Mouse (Mus musculus): ENCODE measurements around the gene Med26.

DNA sequence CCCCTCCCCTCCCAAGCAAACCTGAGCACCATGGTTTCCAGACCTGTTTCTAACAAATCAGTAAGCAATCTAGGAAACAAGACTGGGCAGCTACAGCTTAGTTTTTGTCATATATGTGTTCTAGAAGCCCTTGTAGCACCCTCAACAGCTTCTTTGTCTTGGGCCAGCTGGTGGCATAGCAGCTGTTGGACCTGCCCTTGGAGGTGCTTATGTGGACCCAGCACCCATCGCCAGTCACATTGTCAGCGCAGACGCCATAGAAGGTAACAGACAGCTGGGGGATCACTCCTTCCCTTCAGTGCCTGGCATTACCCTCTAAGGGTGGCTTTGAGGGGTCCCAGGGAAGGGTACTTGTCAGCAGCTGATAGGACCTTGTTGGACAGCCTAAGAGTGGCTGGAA is 90.3 kb downstream of the Med26 start:
- TF ChIP-seq CTCF (IDR thresholded peaks at IDR 0.05; ENCODE audit: extremely low read depth, insufficient read depth, low read length) (no peak), POLR2A (IDR thresholded peaks at IDR 0.05; ENCODE audit: extremely low read depth, insufficient read depth, low read length) (no peak)

All from cortical plate, adult 2 months (tissue).